Mouse (Mus musculus) kidney, embryonic 16.5 days (tissue): ENCODE data around the gene Med9. TPM values are rescaled to one million over a fixed set of nuclear protein-coding genes. Genes with fewer than 3 reads are reported as not detected.

Experiments used
- ATAC-seq: fragments of 200-750 bp; cut with Nextera tagmentation; 2 replicates; pipeline ENCODE4 v1.8.0; 2017; ENCODE audit warnings: moderate TSS enrichment; ENCODE audit not compliant: low FRiP score, low TSS enrichment
- H3K27ac ChIP-seq: fragments of 300-500 bp; sonication (generic); 2 replicates; pipeline ENCODE4 v1.5.1; 2014; ENCODE audit warnings: low read length
- H3K27me3 ChIP-seq: fragments of 300-500 bp; sonication (generic); 2 replicates; pipeline ENCODE4 v1.6.1; 2014; ENCODE audit warnings: low read length, control low read depth, mixed read lengths; ENCODE audit not compliant: insufficient read depth
- H3K36me3 ChIP-seq: fragments of 300-500 bp; sonication (generic); 2 replicates; pipeline ENCODE4 v1.6.1; 2014; ENCODE audit warnings: low read length, control low read depth, mixed read lengths; ENCODE audit not compliant: insufficient read depth
- H3K4me1 ChIP-seq: fragments of 300-500 bp; sonication (generic); 2 replicates; pipeline ENCODE4 v1.6.1; 2014; ENCODE audit warnings: low read length, control low read depth, mixed read lengths; ENCODE audit not compliant: insufficient read depth
- H3K4me2 ChIP-seq: fragments of 300-500 bp; sonication (generic); replicated peaks from 2 replicates; pipeline ENCODE4 v1.6.1; 2014; ENCODE audit warnings: low read depth, low read length
- H3K4me3 ChIP-seq: fragments of 300-500 bp; sonication (generic); 2 replicates; pipeline ENCODE4 v1.5.1; 2014; ENCODE audit warnings: mild to moderate bottlenecking, low read length
- H3K9ac ChIP-seq: fragments of 300-500 bp; sonication (generic); replicated peaks from 2 replicates; pipeline ENCODE4 v1.6.1; 2014; ENCODE audit warnings: low read length
- H3K9me3 ChIP-seq: fragments of 300-500 bp; sonication (generic); 2 replicates; pipeline ENCODE4 v1.6.1; 2016; ENCODE audit warnings: low read length, control low read depth
- WGBS: fragments of 180-500 bp; shearing (Covaris S2); extraction: QIAGEN DNeasy Blood & Tissue Kit; methylation state at CpG from one replicate; pipeline ENCODE4 v1.1.7; 2014; 5-methylcytosine and 5-hydroxymethylcytosine counted together
- polyA plus RNA-seq: library from polyadenylated mRNA; unstranded; fragments of >200 nt; fragmentation: Nextera tagmentation; extraction: Ambion mirVana; gene quantifications from 2 replicates; pipeline ENCODE4 v1.2.1, GENCODE M21; 2015

Med9 gene
- polyA plus RNA-seq, 1 experiment from 2014 or later = 49.1 TPM

GRCm38 (mm10) chr11:59975241-59975640 lies 27.2 kb downstream of the Med9 start:
- no peak; the same call in 1 of the 2 replicates for ATAC-seq
- Histone ChIP-seq H3K4me1 (peaks cover 23% of the 10 kb centered on the region), H3K4me2 (no peak overlapping the region), H3K36me3 (no peaks in the 10 kb centered on the region), H3K4me3 (no peak overlapping the region), H3K9me3 (no peaks in the 10 kb centered on the region), H3K9ac (no peak overlapping the region), H3K27me3 (no peaks in the 10 kb centered on the region), H3K27ac (peak overlapping the region; percentile 22; the same call in 1 of the 2 replicates)
- 46% methylated on average over 10 of the region's 10 CpGs for WGBS

- WGBS = 61% methylated on average over 5 of the region's 5 CpGs
- Histone ChIP-seq H3K4me2 (no peak overlapping the region), H3K27me3 (no peaks in the 10 kb centered on the region), H3K4me3 (no peak overlapping the region), H3K4me1 (peaks cover 23% of the 10 kb centered on the region), H3K27ac (no peak overlapping the region), H3K9me3 (no peaks in the 10 kb centered on the region), H3K36me3 (no peaks in the 10 kb centered on the region), H3K9ac (no peak overlapping the region)
- ATAC-seq = 0 out of 2 replicates have a peak, but pooled peaks have one; percentile 60
Measured at GRCm38 (mm10) chr11:59977831-59978230, 29.8 kb downstream of the Med9 start.

- ATAC-seq = no peak
- Histone ChIP-seq H3K27me3 (no peaks in the 10 kb centered on the region), H3K9ac (no peak overlapping the region), H3K4me2 (no peak overlapping the region), H3K27ac (no peak overlapping the region), H3K4me3 (no peak overlapping the region), H3K9me3 (no peaks in the 10 kb centered on the region), H3K4me1 (no peaks in the 10 kb centered on the region), H3K36me3 (no peaks in the 10 kb centered on the region)
- 68% methylated on average over 1 of the region's 1 CpGs for WGBS
Measured at GRCm38 (mm10) chr11:59989406-59989805, 41.4 kb downstream of the Med9 start.

GRCm38 (mm10) chr11:59991365-59991764 lies 43.4 kb downstream of the Med9 start:
- no peak for ATAC-seq
- no peak overlapping the region for H3K4me2 ChIP-seq
- 49% methylated on average over 8 of the region's 8 CpGs for WGBS
- H3K36me3 ChIP-seq = no peaks in the 10 kb centered on the region
- H3K9ac ChIP-seq = no peak overlapping the region
- no peaks in the 10 kb centered on the region for H3K9me3 ChIP-seq
- H3K4me3 ChIP-seq = no peak overlapping the region
- no peaks in the 10 kb centered on the region for H3K27me3 ChIP-seq
- H3K4me1 ChIP-seq = no peaks in the 10 kb centered on the region
- H3K27ac ChIP-seq = no peak overlapping the region

GRCm38 (mm10) chr11:59994318-59994717 lies 46.3 kb downstream of the Med9 start:
- Histone ChIP-seq H3K27ac (no peak overlapping the region), H3K4me1 (no peaks in the 10 kb centered on the region), H3K9ac (no peak overlapping the region), H3K9me3 (no peaks in the 10 kb centered on the region), H3K4me3 (no peak overlapping the region), H3K36me3 (no peaks in the 10 kb centered on the region), H3K27me3 (no peaks in the 10 kb centered on the region), H3K4me2 (no peak overlapping the region)
- ATAC-seq = no peak
- WGBS = 48% methylated on average over 9 of the region's 9 CpGs

GRCm38 (mm10) chr11:60001231-60001980 lies 53.4 kb downstream of the Med9 start:
- Histone ChIP-seq H3K9ac (no peak overlapping the region), H3K36me3 (no peaks in the 10 kb centered on the region), H3K4me2 (no peak overlapping the region), H3K27me3 (no peaks in the 10 kb centered on the region), H3K27ac (no peak overlapping the region), H3K4me3 (no peak overlapping the region), H3K4me1 (no peaks in the 10 kb centered on the region), H3K9me3 (no peaks in the 10 kb centered on the region)
- 75% methylated on average over 5 of the region's 5 CpGs for WGBS
- no peak for ATAC-seq

- ATAC-seq = no peak
- Histone ChIP-seq H3K27ac (no peak overlapping the region), H3K9ac (no peak overlapping the region), H3K4me2 (no peak overlapping the region), H3K4me1 (no peaks in the 10 kb centered on the region), H3K9me3 (no peaks in the 10 kb centered on the region), H3K27me3 (no peaks in the 10 kb centered on the region), H3K36me3 (no peaks in the 10 kb centered on the region), H3K4me3 (no peak overlapping the region)
- 85% methylated on average over 8 of the region's 8 CpGs for WGBS
Measured at GRCm38 (mm10) chr11:60003811-60004210, 55.8 kb downstream of the Med9 start.

- H3K9me3 ChIP-seq = no peaks in the 10 kb centered on the region
- H3K36me3 ChIP-seq = no peaks in the 10 kb centered on the region
- no peak overlapping the region for H3K27ac ChIP-seq
- no peak for ATAC-seq
- H3K9ac ChIP-seq = no peak overlapping the region
- no peak overlapping the region for H3K4me2 ChIP-seq
- 86% methylated on average over 6 of the region's 6 CpGs for WGBS
- no peaks in the 10 kb centered on the region for H3K27me3 ChIP-seq
- H3K4me3 ChIP-seq = no peak overlapping the region
- H3K4me1 ChIP-seq = no peaks in the 10 kb centered on the region
Measured at GRCm38 (mm10) chr11:60004716-60005115, 56.7 kb downstream of the Med9 start.

GRCm38 (mm10) chr11:60005866-60006265 lies 57.9 kb downstream of the Med9 start:
- Histone ChIP-seq H3K9ac (no peak overlapping the region), H3K27me3 (no peaks in the 10 kb centered on the region), H3K4me1 (no peaks in the 10 kb centered on the region), H3K27ac (no peak overlapping the region), H3K4me3 (no peak overlapping the region), H3K36me3 (no peaks in the 10 kb centered on the region), H3K9me3 (no peaks in the 10 kb centered on the region), H3K4me2 (no peak overlapping the region)
- ATAC-seq = no peak
- 63% methylated on average over 3 of the region's 3 CpGs for WGBS

- Histone ChIP-seq H3K9ac (no peak overlapping the region), H3K27ac (no peak overlapping the region), H3K4me2 (no peak overlapping the region), H3K27me3 (no peaks in the 10 kb centered on the region), H3K9me3 (no peaks in the 10 kb centered on the region), H3K4me1 (no peaks in the 10 kb centered on the region), H3K36me3 (no peaks in the 10 kb centered on the region), H3K4me3 (no peak overlapping the region)
- WGBS = 80% methylated on average over 3 of the region's 3 CpGs
- ATAC-seq = no peak
Measured at GRCm38 (mm10) chr11:60009451-60009850, 61.4 kb downstream of the Med9 start.
